Mouse (Mus musculus) intestine, embryonic 14.5 days (tissue): Measurements from ENCODE around the gene Begain. TPM values are rescaled to one million over a fixed set of nuclear protein-coding genes. Genes with fewer than 3 reads are reported as not detected.

Experiments
- ATAC-seq: fragments of 200-750 bp; cut with Nextera tagmentation; replicated peaks from 2 replicates; pipeline ENCODE4 v1.8.0; 2017; ENCODE audit warnings: low read depth, moderate number of reproducible peaks, moderate TSS enrichment, moderate library complexity; ENCODE audit not compliant: low FRiP score, low TSS enrichment
- DNase-seq: peaks from one replicate; pipeline ENCODE4 v3.0.0-alpha.2; 2018; ENCODE audit warnings: low spot score
- H3K27ac ChIP-seq: fragments of 300-500 bp; sonication (generic); 2 replicates; pipeline ENCODE4 v1.5.1; 2014; ENCODE audit warnings: low read depth, mild to moderate bottlenecking, control low read depth
- H3K27me3 ChIP-seq: fragments of 300-500 bp; sonication (generic); replicated peaks from 2 replicates; pipeline ENCODE4 v1.6.1; 2014; ENCODE audit warnings: low read length, control low read depth; ENCODE audit not compliant: control insufficient read depth, insufficient read depth
- H3K36me3 ChIP-seq: fragments of 300-500 bp; sonication (generic); 2 replicates; pipeline ENCODE4 v1.6.1; 2014; ENCODE audit warnings: low read length, control low read depth; ENCODE audit not compliant: control insufficient read depth, insufficient read depth
- H3K4me1 ChIP-seq: fragments of 300-500 bp; sonication (generic); replicated peaks from 2 replicates; pipeline ENCODE4 v1.6.1; 2014; ENCODE audit warnings: low read length, control low read depth, mixed read lengths; ENCODE audit not compliant: control insufficient read depth, insufficient read depth
- H3K4me2 ChIP-seq: fragments of 300-500 bp; sonication (generic); 2 replicates; pipeline ENCODE4 v1.6.1; 2014; ENCODE audit warnings: low read length
- H3K4me3 ChIP-seq: fragments of 300-500 bp; sonication (generic); 2 replicates; pipeline ENCODE4 v1.5.1; 2014; ENCODE audit warnings: low read depth, low read length, control low read depth, mixed read lengths
- H3K9ac ChIP-seq: fragments of 300-500 bp; sonication (generic); 2 replicates; pipeline ENCODE4 v1.6.1; 2014; ENCODE audit warnings: mild to moderate bottlenecking, low read length
- H3K9me3 ChIP-seq: fragments of 300-500 bp; sonication (generic); 2 replicates; pipeline ENCODE4 v1.6.1; 2016; ENCODE audit warnings: low read length, control low read depth; ENCODE audit not compliant: control insufficient read depth
- WGBS: fragments of 180-500 bp; shearing (Covaris S2); extraction: QIAGEN DNeasy Blood & Tissue Kit; methylation state at CpG from one replicate; pipeline ENCODE4 v1.1.7; 2014; 5-methylcytosine and 5-hydroxymethylcytosine counted together
- polyA plus RNA-seq: library from polyadenylated mRNA; unstranded; fragments of >200 nt; fragmentation: Nextera tagmentation; extraction: Ambion mirVana; gene quantifications from 2 replicates; pipeline ENCODE4 v1.2.1, GENCODE M21; 2014

Gene Begain
- 9.9 and 10.3 TPM in 2 replicates for polyA plus RNA-seq

DNA sequence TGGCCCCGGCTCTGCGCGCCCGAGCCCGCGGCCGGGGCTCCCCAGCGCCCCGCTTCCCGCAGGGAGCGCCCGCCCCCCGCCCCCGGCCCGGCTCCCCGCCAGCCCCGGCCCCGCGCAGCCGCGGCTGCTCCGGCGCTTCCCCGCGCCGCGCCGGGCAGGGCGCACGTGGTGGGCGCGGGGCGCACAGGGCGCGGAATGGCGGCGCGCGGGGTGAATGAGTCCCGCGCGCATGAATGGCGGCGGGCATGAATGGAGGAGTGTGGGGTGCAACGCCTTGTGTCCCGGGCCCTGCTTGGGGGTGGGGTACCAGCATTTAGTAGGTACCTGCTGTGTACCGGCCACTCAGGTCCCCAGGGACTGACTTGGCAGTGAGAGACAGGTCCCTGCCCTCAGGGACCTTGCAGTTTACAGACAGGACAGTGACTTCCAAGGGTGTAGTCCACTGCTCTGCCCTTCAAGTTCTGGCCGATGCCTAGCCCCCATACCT lies at the start of gene Begain:
Begain (minus strand) TSS at position 51 of the 487 bp plus-strand sequence.
- WGBS, result 2% methylated on average over 33 of the region's 48 CpGs
- DNase-seq, result peak; percentile 74
- ATAC-seq, result peak; percentile 60

GRCm38 (mm10) chr12:109115707-109116106 lies 47.7 kb upstream of the Begain start:
- no peak overlapping the region for H3K27ac ChIP-seq
- no peaks in the 10 kb centered on the region for H3K9me3 ChIP-seq
- WGBS, result 55% methylated on average over 8 of the region's 8 CpGs
- H3K4me1 ChIP-seq, result peaks cover 5% of the 10 kb centered on the region; the same call in 1 of the 2 replicates
- DNase-seq, result no peak
- H3K9ac ChIP-seq, result no peak overlapping the region
- no peaks in the 10 kb centered on the region for H3K27me3 ChIP-seq
- no peak for ATAC-seq
- H3K4me2 ChIP-seq, result no peak overlapping the region
- H3K36me3 ChIP-seq, result no peaks in the 10 kb centered on the region
- H3K4me3 ChIP-seq, result no peak overlapping the region

More for the DNA sequence above, at the start of gene Begain:
- H3K4me2 ChIP-seq, result peak within 1 kb of the TSS; percentile 86
- peak within 1 kb of the TSS; percentile 78 for H3K9ac ChIP-seq
- H3K4me3 ChIP-seq, result peak within 1 kb of the TSS; percentile 53
- H3K27ac ChIP-seq, result peak within 1 kb of the TSS; percentile 33; the same call in 1 of the 2 replicates
- H3K27me3 ChIP-seq, result 0 out of 2 replicates have a peak, but pooled peaks cover 3% of the 10 kb centered on the region
- H3K9me3 ChIP-seq, result no peaks in the 10 kb centered on the region
- no peaks in the 10 kb centered on the region for H3K36me3 ChIP-seq
- H3K4me1 ChIP-seq, result no peaks in the 10 kb centered on the region; the same call in 1 of the 2 replicates

GRCm38 (mm10) chr12:109115161-109115560 lies 47.1 kb upstream of the Begain start:
- Histone ChIP-seq H3K4me2 (no peak overlapping the region), H3K9me3 (no peaks in the 10 kb centered on the region), H3K27me3 (no peaks in the 10 kb centered on the region), H3K4me1 (peaks cover 5% of the 10 kb centered on the region; the same call in 1 of the 2 replicates), H3K9ac (no peak overlapping the region), H3K4me3 (no peak overlapping the region), H3K36me3 (no peaks in the 10 kb centered on the region), H3K27ac (no peak overlapping the region)
- WGBS, result 75% methylated on average over 10 of the region's 10 CpGs
- ATAC-seq, result no peak
- no peak for DNase-seq

DNA sequence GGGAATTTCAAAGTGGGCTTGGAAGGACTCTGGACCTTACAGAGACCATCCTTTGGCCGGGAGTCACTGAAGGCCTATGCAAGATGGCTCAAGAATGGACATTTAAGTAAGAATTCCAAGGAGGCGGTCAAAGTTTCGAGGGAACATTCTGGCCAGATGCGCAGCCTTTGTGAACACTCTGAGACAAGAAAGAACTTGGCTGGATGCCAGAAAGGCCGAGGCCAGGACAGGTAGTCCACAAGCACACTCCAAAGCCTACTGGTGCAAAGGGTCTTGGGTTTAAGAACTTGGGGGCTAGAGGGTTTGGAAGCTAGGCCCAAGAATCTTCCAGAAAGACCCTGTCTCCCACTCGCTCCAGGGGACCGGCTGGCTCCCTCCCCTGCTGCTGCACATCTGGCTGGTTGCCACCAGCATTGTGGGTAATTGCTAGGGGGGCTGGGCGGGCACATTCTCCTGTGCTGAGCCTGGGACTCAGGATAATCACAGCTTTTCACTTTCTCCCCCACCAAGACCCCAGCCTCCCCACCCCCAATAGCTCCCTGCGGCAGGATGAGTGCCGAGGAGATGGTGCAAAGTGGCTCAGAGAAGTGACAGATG lies 45.1 kb upstream of the Begain start:
- H3K27ac ChIP-seq, result no peak overlapping the region
- no peak for ATAC-seq

DNA sequence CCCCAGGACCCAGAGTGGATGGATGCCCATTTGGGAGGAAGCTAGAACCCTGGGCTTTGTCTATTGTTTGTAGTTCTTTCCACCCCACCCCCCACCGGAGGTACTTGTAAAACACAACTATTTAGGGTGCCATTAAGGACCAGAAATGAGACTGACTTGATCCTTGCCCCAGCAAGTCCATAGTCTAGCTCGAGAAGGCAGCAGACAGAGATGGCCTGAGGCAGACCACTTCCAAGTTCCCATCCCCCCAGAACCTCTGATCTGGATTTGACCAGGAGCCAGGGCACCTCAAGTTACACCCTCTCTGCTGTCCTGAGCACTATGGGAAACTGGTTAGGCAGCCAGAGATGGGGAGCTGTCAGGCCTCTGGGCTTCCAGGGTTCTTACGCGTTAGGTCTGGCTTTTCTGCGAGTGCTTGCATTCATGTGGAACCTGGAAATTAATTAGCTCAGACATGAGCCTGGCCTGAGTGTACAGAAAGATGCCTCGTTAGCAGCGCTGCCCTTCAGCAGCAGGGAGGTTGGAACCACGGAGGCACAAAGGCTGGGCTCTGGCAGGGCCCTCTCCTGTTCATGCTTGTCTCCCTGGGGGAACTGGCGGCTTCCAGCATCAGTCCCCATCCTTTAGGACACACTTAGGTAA lies 44.5 kb upstream of the Begain start:
- no peak overlapping the region for H3K4me2 ChIP-seq
- ATAC-seq (0 out of 2 replicates have a peak, but pooled peaks have one; percentile 27), DNase-seq (no peak)
- H3K4me3 ChIP-seq, result no peak overlapping the region
- 64% methylated on average over 9 of the region's 9 CpGs for WGBS
- H3K9me3 ChIP-seq, result no peaks in the 10 kb centered on the region
- peaks cover 5% of the 10 kb centered on the region; the same call in 1 of the 2 replicates for H3K4me1 ChIP-seq
- no peaks in the 10 kb centered on the region for H3K27me3 ChIP-seq
- H3K36me3 ChIP-seq, result no peaks in the 10 kb centered on the region
- H3K9ac ChIP-seq, result no peak overlapping the region
- H3K27ac ChIP-seq, result no peak overlapping the region

More for the DNA sequence above, 45.1 kb upstream of the Begain start:
- H3K4me2 ChIP-seq, result no peak overlapping the region
- peaks cover 5% of the 10 kb centered on the region; the same call in 1 of the 2 replicates for H3K4me1 ChIP-seq
- WGBS, result 57% methylated on average over 10 of the region's 10 CpGs
- no peak overlapping the region for H3K4me3 ChIP-seq
- peak; percentile 58 for DNase-seq
- H3K9ac ChIP-seq, result no peak overlapping the region
- no peaks in the 10 kb centered on the region for H3K27me3 ChIP-seq
- no peaks in the 10 kb centered on the region for H3K36me3 ChIP-seq
- no peaks in the 10 kb centered on the region for H3K9me3 ChIP-seq

- Histone ChIP-seq H3K27ac (no peak overlapping the region), H3K9ac (no peak overlapping the region), H3K36me3 (no peaks in the 10 kb centered on the region), H3K4me1 (peaks cover 5% of the 10 kb centered on the region; the same call in 1 of the 2 replicates), H3K9me3 (no peaks in the 10 kb centered on the region), H3K27me3 (no peaks in the 10 kb centered on the region), H3K4me3 (no peak overlapping the region), H3K4me2 (no peak overlapping the region)
- peak; percentile 4 for DNase-seq
- ATAC-seq, result no peak
- WGBS, result 82% methylated on average over 13 of the region's 13 CpGs
Observed at GRCm38 (mm10) chr12:109108911-109109310, 40.9 kb upstream of the Begain start.

- H3K4me1 ChIP-seq, result no peaks in the 10 kb centered on the region
- 91% methylated on average over 7 of the region's 7 CpGs for WGBS
- H3K27me3 ChIP-seq, result no peaks in the 10 kb centered on the region
- no peaks in the 10 kb centered on the region for H3K36me3 ChIP-seq
- no peak overlapping the region for H3K9ac ChIP-seq
- DNase-seq (no peak), ATAC-seq (no peak)
- H3K27ac ChIP-seq, result no peak overlapping the region
- no peaks in the 10 kb centered on the region for H3K9me3 ChIP-seq
- no peak overlapping the region for H3K4me2 ChIP-seq
- H3K4me3 ChIP-seq, result no peak overlapping the region
Observed at GRCm38 (mm10) chr12:109100381-109100780, 32.4 kb upstream of the Begain start.

DNA sequence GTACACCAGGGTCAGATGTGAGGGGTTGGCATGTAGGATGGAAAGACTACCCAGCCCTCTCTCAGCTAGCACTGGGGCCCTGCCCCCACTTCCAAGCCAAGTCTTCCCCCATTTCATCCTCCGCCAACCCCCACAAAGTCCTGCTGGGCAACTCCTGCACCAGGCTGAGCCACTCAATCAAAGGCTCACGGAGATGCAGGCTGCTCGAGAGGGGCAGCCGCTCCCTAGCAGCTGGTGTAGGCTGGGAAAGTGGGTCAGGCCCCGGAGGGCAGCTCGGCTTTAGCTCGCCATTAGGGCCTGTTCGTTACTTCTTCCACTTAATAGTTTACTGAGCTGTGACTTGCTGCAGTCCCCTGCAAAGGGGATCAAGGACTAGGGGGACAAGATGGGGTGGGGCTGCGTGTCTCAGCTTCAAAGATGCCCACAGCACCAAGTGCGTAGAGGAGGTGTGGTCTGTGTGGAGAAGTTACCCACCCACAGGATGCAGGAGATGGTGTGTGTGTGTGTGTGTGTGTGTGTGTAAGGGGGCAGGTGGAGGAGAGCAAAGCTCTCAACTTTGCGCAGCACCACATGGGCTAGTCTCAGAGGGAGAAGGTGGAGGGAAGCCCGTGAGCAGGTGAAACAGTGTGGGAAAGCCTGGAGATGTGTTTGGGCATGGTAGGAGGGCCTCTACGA lies 22.6 kb upstream of the Begain start:
- no peaks in the 10 kb centered on the region for H3K27me3 ChIP-seq
- H3K4me2 ChIP-seq, result no peak overlapping the region
- no peak overlapping the region for H3K27ac ChIP-seq
- H3K9me3 ChIP-seq, result no peaks in the 10 kb centered on the region
- DNase-seq (no peak), ATAC-seq (no peak)
- no peaks in the 10 kb centered on the region for H3K4me1 ChIP-seq
- no peak overlapping the region for H3K4me3 ChIP-seq
- no peak overlapping the region for H3K9ac ChIP-seq
- WGBS, result 72% methylated on average over 13 of the region's 13 CpGs
- no peaks in the 10 kb centered on the region for H3K36me3 ChIP-seq
